Mouse (Mus musculus) limb, embryonic 14.5 days (tissue): ENCODE measurements around the gene Zfp651. TPM values are rescaled to one million over a fixed set of nuclear protein-coding genes. Genes with fewer than 3 reads are reported as not detected.
A peak's percentile ranks its signal among the peaks of the same experiment; 100 is the strongest.

Experiments
- ATAC-seq: fragments of 200-750 bp; cut with Nextera tagmentation; 2 replicates; pipeline ENCODE4 v1.8.0; 2017; ENCODE audit warnings: low read depth, moderate number of reproducible peaks, moderate TSS enrichment; ENCODE audit not compliant: low FRiP score
- DNase-seq: peaks from one replicate; pipeline ENCODE4 v3.0.0-alpha.2; 2015; ENCODE audit warnings: low spot score
- H3K27ac ChIP-seq: fragments of 300-500 bp; sonication (generic); replicated peaks from 2 replicates; pipeline ENCODE4 v1.5.1; 2014; ENCODE audit warnings: low read depth, mild to moderate bottlenecking, low read length, moderate library complexity, mixed read lengths
- H3K27me3 ChIP-seq: fragments of 300-500 bp; sonication (generic); 2 replicates; pipeline ENCODE4 v1.6.1; 2014; ENCODE audit warnings: low read length, mixed read lengths; ENCODE audit not compliant: control insufficient read depth, insufficient read depth
- H3K36me3 ChIP-seq: fragments of 300-500 bp; sonication (generic); 2 replicates; pipeline ENCODE4 v1.6.1; 2014; ENCODE audit warnings: mild to moderate bottlenecking, low read length, moderate library complexity, mixed read lengths; ENCODE audit not compliant: control insufficient read depth, insufficient read depth
- H3K4me1 ChIP-seq: fragments of 300-500 bp; sonication (generic); 2 replicates; pipeline ENCODE4 v1.6.1; 2014; ENCODE audit warnings: antibody characterized with exemption, low read length, mixed read lengths; ENCODE audit not compliant: control insufficient read depth, insufficient read depth
- H3K4me2 ChIP-seq: fragments of 300-500 bp; sonication (generic); replicated peaks from 2 replicates; pipeline ENCODE4 v1.6.1; 2014; ENCODE audit warnings: low read depth, mild to moderate bottlenecking, low read length, moderate library complexity; ENCODE audit not compliant: severe bottlenecking
- H3K4me3 ChIP-seq: fragments of 300-500 bp; sonication (generic); replicated peaks from 2 replicates; pipeline ENCODE4 v1.5.1; 2014; ENCODE audit warnings: low read length
- H3K9ac ChIP-seq: fragments of 300-500 bp; sonication (generic); 2 replicates; pipeline ENCODE4 v1.6.1; 2014; ENCODE audit warnings: mild to moderate bottlenecking, low read depth, low read length, moderate library complexity; ENCODE audit not compliant: severe bottlenecking
- H3K9me3 ChIP-seq: fragments of 300-500 bp; sonication (generic); 2 replicates; pipeline ENCODE4 v1.6.1; 2016; ENCODE audit warnings: low read length; ENCODE audit not compliant: control insufficient read depth
- POLR2A ChIP-seq: fragments of 200-500 bp; IDR thresholded peaks from 2 replicates; pipeline ENCODE4 v1.8.0; 2012; ENCODE audit warnings: inconsistent platforms, mild to moderate bottlenecking, moderate library complexity, borderline replicate concordance; ENCODE audit not compliant: insufficient read depth, insufficient read length; ENCODE audit errors: extremely low read depth
- WGBS: fragments of 180-500 bp; shearing (Covaris S2); extraction: QIAGEN DNeasy Blood & Tissue Kit; methylation state at CpG from one replicate; pipeline ENCODE4 v1.1.7; 2014; 5-methylcytosine and 5-hydroxymethylcytosine counted together
- polyA plus RNA-seq, 2 experiments: library from polyadenylated mRNA; depleted of rRNA in 1 of 2; stranded (reverse) in 1 of 2; unstranded in 1 of 2; fragments of >200 nt; fragmentation: Nextera tagmentation in 1 of 2; extraction: Ambion mirVana in 1 of 2; gene quantifications; 2 replicates each; pipeline versions ENCODE4 v1.2.1 to v1.2.3; 2012 to 2014

Gene Zfp651
- polyA plus RNA-seq, 2 experiments, result 20.0 to 64.0 TPM

GRCm38 (mm10) chr9:121757835-121758814, 1.0 kb upstream of the Zfp651 start:
- no peak for TF ChIP-seq POLR2A
- peak overlapping the region; percentile 84 for H3K4me2 ChIP-seq
- H3K4me1 ChIP-seq, result peaks cover 26% of the 10 kb centered on the region
- WGBS, result 24% methylated on average over 10 of the region's 10 CpGs
- peak overlapping the region; percentile 95 for H3K27ac ChIP-seq
- H3K9ac ChIP-seq, result peak overlapping the region; percentile 97
- no peaks in the 10 kb centered on the region for H3K27me3 ChIP-seq
- peaks cover 45% of the 10 kb centered on the region for H3K36me3 ChIP-seq
- DNase-seq (peak; percentile 81), ATAC-seq (peak; percentile 36)
- H3K9me3 ChIP-seq, result no peaks in the 10 kb centered on the region
- peak overlapping the region; percentile 90 for H3K4me3 ChIP-seq

GRCm38 (mm10) chr9:121760271-121761090, 1.4 kb downstream of the Zfp651 start:
- no peaks in the 10 kb centered on the region for H3K9me3 ChIP-seq
- no peaks in the 10 kb centered on the region for H3K27me3 ChIP-seq
- peaks cover 26% of the 10 kb centered on the region for H3K4me1 ChIP-seq
- H3K36me3 ChIP-seq, result peaks cover 46% of the 10 kb centered on the region
- peak; percentile 78 for DNase-seq
- TF ChIP-seq POLR2A, result no peak
- WGBS, result 2% methylated on average over 34 of the region's 43 CpGs
- peak overlapping the region; percentile 90 for H3K4me3 ChIP-seq
- H3K4me2 ChIP-seq, result peak overlapping the region; percentile 84
- peak overlapping the region; percentile 95 for H3K27ac ChIP-seq
- ATAC-seq, result peak; percentile 73
- peak overlapping the region; percentile 97 for H3K9ac ChIP-seq

GRCm38 (mm10) chr9:121761091-121761665, 2.0 kb downstream of the Zfp651 start:
- peak overlapping the region; percentile 97 for H3K9ac ChIP-seq
- no peak for ATAC-seq
- H3K4me1 ChIP-seq, result peaks cover 26% of the 10 kb centered on the region
- no peak overlapping the region for H3K27ac ChIP-seq
- H3K4me2 ChIP-seq, result peak overlapping the region; percentile 84
- H3K36me3 ChIP-seq, result peaks cover 46% of the 10 kb centered on the region
- 62% methylated on average over 10 of the region's 10 CpGs for WGBS
- H3K27me3 ChIP-seq, result no peaks in the 10 kb centered on the region
- DNase-seq, result no peak
- TF ChIP-seq POLR2A, result no peak
- no peaks in the 10 kb centered on the region for H3K9me3 ChIP-seq
- H3K4me3 ChIP-seq, result peak overlapping the region; percentile 90

- no peak for TF ChIP-seq POLR2A
- no peak overlapping the region for H3K4me3 ChIP-seq
- H3K9ac ChIP-seq, result no peak overlapping the region
- DNase-seq (no peak), ATAC-seq (no peak)
- peaks cover 47% of the 10 kb centered on the region for H3K36me3 ChIP-seq
- H3K9me3 ChIP-seq, result no peaks in the 10 kb centered on the region
- H3K27me3 ChIP-seq, result no peaks in the 10 kb centered on the region
- no peak overlapping the region for H3K4me2 ChIP-seq
- H3K27ac ChIP-seq, result no peak overlapping the region
- peaks cover 26% of the 10 kb centered on the region for H3K4me1 ChIP-seq
- whole genome bisulfite sequencing, result 68% methylated on average over 8 of the region's 8 CpGs
Observed at GRCm38 (mm10) chr9:121761787-121762186, 2.7 kb downstream of the Zfp651 start.

- peaks cover 26% of the 10 kb centered on the region for H3K4me1 ChIP-seq
- ATAC-seq (no peak), DNase-seq (no peak)
- TF ChIP-seq POLR2A, result no peak
- H3K9ac ChIP-seq, result no peak overlapping the region
- no peak overlapping the region for H3K27ac ChIP-seq
- 88% methylated on average over 10 of the region's 10 CpGs for WGBS
- no peaks in the 10 kb centered on the region for H3K9me3 ChIP-seq
- H3K4me3 ChIP-seq, result no peak overlapping the region
- H3K27me3 ChIP-seq, result no peaks in the 10 kb centered on the region
- peaks cover 48% of the 10 kb centered on the region for H3K36me3 ChIP-seq
- no peak overlapping the region for H3K4me2 ChIP-seq
Observed at GRCm38 (mm10) chr9:121762248-121762647, 3.1 kb downstream of the Zfp651 start.
